Mouse (Mus musculus): Measurements from ENCODE around the gene Txk.

Gene Txk

GRCm38 (mm10) chr5:72752585-72752984 lies at the start of gene Txk:
Txk (minus strand) TSS chr5:72752777.
- no peak for DNase-seq (ENCODE audit: extremely low read depth, insufficient read length, low spot score)

DNA sequence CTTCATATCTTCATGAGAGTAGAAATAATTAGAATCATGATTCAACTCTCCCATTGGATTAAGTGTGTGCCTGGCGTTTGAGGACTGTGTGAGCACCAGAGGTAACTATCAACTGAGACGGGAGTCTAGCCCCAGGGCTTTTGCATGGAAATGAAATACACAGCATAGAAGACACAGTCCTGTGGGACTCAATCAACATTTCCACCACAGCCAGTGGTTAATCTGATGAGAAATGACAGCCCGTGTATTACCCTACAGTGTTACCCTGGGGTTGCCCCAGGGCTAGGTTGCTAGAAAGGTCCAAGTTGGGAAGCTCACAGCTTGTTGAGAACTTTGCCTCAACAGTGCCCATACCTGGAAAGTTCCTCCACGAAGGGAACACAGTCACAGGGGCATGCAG lies 46.0 kb upstream of the Txk start:
- no peak for DNase-seq (ENCODE audit: extremely low read depth, insufficient read length, low spot score)

DNA sequence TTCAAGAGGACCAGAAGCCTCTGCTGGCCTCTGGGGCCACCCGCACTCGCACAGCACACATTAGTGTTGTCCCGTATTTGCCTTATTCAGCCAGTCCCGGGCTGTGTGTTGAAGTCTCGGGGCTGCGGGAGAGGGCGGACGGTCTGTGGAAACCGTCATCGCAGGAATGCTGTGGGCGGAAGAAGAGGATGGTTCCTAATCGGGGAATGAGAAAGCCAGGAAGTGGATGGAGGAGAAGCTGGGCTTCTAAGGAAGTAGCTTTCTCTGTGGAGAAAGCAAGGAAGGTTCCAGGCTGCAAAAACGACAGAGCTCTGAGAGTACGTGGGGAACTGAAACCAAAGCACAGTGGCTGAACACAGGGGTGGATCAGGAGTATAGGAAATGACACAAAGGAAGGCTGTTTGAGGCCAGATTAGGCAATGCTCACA lies 43.6 kb upstream of the Txk start:
- no peak for DNase-seq (ENCODE audit: extremely low read depth, insufficient read length, low spot score)

DNA sequence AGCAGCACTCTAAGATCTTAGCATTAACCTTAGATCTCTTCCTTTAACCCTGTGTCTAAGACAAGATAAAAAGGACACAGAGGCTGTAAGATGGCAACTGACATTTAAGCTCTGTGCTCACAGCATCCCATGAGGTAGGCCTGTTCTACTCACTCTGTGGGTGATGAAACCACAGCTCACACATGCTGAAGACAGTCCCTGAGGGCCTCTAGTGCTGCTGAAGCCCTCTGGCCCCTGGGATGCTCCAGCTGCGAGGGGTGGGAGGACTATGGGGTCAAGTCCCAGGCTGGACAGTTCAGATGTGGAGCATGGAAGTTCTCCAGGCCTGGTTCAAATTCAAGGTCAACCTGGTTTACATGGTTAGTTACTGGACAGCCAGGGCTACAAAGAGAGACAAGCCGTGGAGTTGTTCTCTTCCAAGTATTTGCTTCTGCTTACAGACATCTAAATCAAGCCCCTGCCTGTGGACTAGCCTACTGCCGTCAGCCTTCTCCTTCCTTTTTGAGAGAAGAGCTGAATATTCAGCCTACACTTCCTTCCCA lies 40.8 kb upstream of the Txk start:
- no peak for DNase-seq (ENCODE audit: extremely low read depth, insufficient read length, low spot score)

GRCm38 (mm10) chr5:72791789-72792188 lies 39.2 kb upstream of the Txk start:
- no peak for DNase-seq (ENCODE audit: extremely low read depth, insufficient read length, low spot score)

DNA sequence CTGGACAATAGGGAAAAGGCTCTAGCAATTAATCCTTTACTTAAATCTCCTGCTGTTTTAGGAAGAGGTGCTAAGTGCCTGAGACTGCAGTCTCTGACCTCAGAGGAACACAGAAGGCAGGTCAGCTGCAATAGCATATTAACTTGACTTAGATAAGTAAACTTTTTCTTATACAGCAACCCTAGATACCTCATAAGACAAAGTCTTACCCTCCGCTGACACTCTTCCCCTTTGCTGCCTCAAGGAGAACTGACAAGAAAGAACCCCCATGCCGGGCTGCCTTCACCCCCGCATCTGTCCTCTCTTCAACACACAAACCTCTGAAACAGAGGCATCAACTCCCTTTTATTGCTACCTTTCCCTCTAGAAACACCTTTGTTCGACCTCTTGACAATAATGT lies 38.8 kb upstream of the Txk start:
- DNase-seq (ENCODE audit: extremely low read depth, insufficient read length, low spot score), result no peak

DNA sequence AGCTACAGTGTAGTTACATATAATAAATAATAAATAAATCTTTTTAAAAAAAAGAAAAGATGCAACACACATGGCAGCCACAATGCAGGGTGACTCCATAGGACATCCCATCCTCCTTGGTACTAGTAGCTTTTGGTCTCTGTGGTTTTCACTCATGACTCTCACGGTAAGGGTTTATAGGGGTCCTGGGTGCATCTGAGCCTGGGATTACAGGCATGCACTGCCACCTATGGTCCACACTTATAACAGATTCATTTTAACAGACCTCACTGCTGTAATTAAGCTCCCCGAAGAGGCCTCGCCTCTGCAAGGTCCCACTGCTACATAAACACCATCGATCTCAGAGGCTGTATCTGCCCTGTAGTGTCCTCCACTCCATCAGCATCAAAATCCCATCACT lies 32.9 kb upstream of the Txk start:
- DNase-seq (ENCODE audit: extremely low read depth, insufficient read length, low spot score), result no peak

DNA sequence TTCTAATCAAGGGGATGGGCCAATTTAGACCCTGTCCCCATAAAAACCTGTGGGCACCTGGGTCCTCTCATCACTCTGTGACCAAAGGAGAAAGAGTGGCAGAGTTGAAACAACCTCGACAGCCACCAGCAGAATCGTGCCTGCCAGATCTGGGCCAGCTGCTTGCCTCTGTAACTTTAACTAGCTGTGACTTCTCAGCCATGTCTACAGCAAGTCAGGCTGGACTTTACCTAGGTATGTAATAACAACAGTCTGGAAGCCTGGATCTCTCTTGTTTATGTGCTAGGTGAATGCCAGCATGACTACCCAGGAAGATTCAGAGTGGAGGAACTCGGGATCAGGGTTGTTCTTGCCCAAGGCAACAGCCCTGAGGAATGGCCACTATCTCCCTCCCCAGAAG lies 32.1 kb upstream of the Txk start:
- DNase-seq (ENCODE audit: extremely low read depth, insufficient read length, low spot score), result no peak

DNA sequence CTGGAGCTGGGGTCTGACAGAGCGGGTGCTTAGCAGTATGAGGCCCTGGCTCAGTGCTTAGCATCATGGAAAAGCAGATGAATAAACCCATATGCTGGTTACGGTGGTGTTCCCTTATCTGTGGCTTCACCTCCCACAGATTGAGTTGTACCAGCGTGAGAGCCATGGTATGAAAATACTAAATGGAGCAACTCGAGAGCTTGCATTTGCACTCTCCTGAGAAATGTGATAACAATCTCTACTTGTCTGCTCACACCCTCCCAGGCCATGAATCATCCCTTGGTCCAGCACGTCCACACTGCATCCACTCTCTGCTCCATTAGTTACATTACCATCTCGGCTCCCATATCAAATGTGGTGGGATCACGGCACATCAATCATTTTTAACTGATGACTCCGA lies 31.4 kb upstream of the Txk start:
- DNase-seq (ENCODE audit: extremely low read depth, insufficient read length, low spot score), result no peak

DNA sequence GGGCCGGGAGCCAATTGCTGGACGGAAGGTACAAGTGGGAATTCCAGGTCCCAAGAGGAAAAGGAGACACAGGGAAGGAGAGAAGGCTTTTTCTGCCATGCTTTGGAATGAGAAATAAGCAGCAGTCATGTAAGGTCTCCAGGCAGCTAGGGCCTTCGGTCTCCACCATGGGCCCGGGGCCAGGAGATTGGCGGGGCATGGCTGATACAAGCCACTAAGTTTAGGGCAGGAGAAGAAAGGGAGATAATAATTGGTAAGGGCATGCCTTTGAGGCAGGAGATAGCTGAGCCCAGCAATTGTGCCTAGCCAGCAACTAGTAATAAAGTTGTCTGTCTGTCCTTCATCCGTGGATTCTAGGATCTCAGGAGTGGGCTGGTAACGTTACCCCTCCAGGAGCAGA lies 30.5 kb upstream of the Txk start:
- DNase-seq (ENCODE audit: extremely low read depth, insufficient read length, low spot score), result no peak

DNA sequence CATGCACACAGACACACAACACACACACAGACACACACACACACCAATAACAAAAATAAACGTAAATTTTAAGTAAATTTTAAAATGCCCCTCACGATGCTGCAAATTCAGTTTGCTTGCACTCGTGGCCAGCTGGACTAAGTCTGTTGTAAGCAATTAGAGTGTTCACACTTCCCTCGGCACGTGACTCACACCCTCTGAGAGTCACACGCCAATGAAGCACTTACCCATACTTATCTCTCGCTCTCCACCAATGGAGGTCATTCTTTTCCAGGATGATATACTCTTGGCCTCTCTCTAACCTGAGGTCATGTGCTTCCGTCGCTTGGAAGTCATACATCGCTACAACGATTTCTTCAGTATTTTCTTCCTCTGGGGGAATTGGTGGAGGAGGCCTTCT lies 29.2 kb upstream of the Txk start:
- no peak for DNase-seq (ENCODE audit: extremely low read depth, insufficient read length, low spot score)

DNA sequence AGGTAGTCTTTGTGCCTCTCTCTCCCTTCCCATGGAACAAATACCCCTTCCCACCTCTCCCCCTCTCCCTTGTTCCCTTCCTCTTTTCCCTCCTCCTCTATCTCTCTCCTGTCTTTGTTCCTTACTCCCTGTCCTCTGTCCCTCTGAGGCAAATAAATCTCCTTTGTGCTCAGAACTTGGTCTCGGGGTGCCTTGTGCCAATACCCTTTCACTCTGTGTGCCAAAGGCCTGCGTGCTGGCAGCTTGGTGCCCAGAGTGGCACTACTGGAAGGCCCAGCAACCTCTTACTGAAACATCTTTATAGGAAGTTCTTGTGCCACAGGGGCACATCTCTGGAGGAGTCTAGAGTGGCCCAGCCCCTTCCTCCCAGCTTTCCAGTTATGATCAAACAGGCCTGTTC lies 24.0 kb upstream of the Txk start:
- DNase-seq (ENCODE audit: extremely low read depth, insufficient read length, low spot score), result no peak

DNA sequence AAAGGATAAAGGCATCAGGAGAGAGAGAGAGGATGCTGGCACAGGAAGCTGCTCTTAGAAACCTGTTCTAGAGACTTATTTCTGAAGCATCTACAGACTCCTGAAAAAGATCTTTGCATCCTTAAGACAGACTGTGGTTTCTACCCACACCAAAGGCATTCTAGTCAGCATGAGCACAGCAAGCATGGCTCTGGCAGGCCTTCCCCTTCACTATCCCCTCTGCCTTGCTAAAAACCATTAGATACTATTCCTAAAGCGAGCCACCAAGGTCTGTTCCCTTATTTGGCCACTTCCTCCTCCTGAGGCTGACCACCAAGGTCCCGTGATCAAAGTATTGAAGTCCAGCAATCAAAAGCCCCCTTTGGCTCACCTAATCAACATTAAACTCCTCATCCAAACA lies 23.6 kb upstream of the Txk start:
- no peak for DNase-seq (ENCODE audit: extremely low read depth, insufficient read length, low spot score)

DNA sequence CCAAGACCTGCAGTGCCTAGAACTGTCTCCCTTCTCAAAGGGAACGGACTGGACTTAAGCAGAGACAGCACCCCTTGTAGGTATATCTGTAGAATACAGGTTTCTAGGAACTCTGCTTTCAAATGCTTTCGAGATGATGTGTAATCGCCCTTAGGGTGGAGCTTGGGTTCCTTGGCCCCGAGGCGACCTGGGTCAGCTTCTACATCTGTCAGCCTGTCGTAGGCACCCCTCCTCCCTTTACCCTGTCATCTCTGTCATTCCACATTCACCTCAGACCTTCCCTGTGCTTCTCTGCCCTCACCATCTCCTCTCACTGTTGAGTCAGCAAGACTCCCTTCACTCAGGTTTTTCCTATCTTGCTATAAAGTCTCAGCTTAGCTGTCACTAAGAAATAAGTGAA lies 17.3 kb upstream of the Txk start:
- DNase-seq (ENCODE audit: extremely low read depth, insufficient read length, low spot score), result no peak

DNA sequence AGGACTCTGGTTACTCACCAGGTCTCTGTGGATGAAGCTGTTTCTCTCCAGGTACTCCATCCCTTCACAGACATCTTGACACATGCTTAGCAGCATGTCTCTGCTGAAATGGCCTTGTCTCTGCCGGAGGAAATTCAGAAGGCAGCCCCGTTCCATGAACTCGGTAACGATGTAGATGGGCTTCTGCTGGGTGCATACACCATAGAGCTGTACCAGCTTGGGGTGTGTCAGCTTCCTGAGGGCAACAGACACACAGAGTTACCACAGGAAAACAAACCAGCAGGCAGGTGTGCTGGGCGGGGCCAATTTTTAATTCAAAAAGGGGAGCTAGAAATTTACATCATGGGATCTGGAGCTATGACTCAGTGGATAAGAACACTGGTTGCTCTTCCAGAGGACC lies 11.0 kb upstream of the Txk start:
- DNase-seq (ENCODE audit: extremely low read depth, insufficient read length, low spot score), result no peak

DNA sequence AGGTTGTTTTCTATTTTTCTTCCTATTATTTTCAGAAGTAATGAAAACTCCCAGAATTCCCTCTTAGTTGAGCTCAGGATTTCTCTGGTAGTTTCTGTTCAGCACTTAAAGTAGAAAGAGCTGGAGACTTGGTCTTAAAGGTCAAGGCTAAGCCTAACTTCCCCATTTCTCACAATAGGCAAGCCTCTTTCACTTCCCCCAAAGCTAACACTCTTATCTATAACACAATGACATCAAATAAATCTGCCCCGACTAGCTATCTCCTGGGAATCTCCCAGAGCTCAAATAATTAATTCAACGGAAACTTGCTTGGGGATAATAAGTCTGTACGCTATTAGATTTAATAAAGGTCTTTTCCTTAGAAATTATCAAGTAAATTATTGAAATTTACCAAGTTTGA lies 10.4 kb upstream of the Txk start:
- no peak for DNase-seq (ENCODE audit: extremely low read depth, insufficient read length, low spot score)

DNA sequence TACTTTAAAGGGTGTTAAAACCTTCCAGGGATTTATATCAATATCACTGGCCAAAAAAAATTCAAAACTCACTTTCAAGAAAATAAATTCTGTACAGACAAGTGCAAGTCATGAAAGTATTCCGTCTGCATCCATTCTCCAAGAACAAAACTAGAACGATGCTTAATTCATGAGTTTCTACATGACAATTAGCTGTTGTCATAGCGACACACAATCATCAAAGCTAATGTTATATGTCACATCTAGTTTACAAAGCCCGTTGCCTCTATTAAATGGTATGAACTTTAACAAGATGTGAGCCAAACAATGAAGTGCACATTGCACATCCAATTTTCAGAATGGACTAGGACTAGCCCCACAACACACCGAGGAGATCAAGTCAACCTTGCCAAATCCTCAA lies 9.2 kb upstream of the Txk start:
- no peak for DNase-seq (ENCODE audit: extremely low read depth, insufficient read length, low spot score)

DNA sequence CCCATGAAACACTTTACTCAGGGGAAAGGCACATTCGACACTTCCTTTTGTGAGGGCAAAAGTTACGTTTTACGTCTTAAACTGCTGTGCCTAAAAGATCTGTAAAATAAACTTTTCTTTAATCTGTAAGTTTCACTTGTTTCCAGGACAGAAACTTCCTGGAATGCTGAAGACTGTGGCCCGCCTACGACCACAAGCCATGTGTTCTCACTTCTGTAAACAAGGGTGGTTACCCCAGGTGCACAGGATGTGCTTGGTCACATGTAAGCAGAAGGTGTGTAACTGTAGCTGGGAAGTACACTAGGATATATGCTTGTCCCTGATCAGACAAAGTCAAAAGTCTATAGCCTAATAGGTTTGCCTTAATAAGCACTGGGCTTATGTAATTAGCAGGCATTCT lies 8.7 kb upstream of the Txk start:
- DNase-seq (ENCODE audit: extremely low read depth, insufficient read length, low spot score), result no peak

DNA sequence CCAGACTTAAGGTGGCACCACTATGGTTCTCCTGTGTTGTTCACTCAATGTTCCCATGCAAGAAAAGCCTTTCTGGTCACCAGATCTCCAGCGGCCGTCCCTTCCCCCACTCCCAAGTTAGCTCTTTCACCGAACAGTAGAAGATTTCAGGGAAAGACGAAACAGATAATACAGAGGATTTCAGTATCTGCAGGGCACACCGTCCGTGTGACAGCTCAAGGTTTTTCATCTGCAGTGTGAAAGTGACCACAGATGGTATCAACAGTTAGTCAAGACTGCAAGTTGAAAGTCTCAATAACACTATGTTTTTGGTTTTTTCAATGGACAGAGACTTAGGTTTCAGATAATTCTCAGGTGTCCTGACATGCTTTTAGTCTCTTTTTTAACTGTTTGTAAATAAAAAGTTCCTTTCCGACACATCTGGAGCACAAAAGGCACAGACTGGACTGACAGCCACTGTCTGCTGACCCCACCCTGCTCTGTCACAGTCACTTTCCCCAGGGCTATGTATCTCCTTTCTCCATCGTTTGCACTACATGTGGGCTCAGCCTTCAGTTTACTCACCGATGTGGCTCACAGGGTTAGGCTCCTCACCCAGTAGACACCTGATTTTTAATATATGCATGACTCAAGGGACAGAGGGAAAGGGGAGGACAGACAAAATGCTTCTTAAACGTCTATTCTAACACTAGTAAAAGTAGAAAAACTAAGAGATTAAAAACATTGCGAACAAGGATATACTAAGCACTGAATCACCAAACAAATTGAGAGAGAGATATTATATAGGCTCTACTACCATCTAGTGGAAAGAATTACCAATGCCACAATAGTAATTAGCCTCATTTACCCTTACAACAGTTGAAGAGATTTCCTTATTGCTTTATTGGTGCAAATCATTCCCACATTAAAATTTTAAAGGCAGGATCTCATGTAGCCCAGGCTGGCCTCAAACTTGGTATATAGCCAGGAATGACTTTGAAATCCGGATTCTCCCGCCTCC lies 6.6 kb upstream of the Txk start:
- DNase-seq (ENCODE audit: extremely low read depth, insufficient read length, low spot score), result no peak

GRCm38 (mm10) chr5:72757155-72757773 lies 4.7 kb upstream of the Txk start:
- no peak for DNase-seq (ENCODE audit: extremely low read depth, insufficient read length, low spot score)

GRCm38 (mm10) chr5:72755941-72756340 lies 3.4 kb upstream of the Txk start:
- no peak for DNase-seq (ENCODE audit: extremely low read depth, insufficient read length, low spot score)

- DNase-seq (ENCODE audit: extremely low read depth, insufficient read length, low spot score), result no peak
Observed at GRCm38 (mm10) chr5:72755035-72755434, 2.5 kb upstream of the Txk start.
